Mouse (Mus musculus) embryonic facial prominence, embryonic 13.5 days (tissue): ENCODE data around the gene Steap3. TPM values are rescaled to one million over a fixed set of nuclear protein-coding genes. Genes with fewer than 3 reads are reported as not detected.

Experiments used
- ATAC-seq: fragments of 200-750 bp; cut with Nextera tagmentation; 2 replicates; pipeline ENCODE4 v1.8.0; 2017; ENCODE audit warnings: low read depth; ENCODE audit not compliant: insufficient number of reproducible peaks, insufficient read depth, low FRiP score, low TSS enrichment
- H3K27ac ChIP-seq: fragments of 300-500 bp; sonication (generic); 2 replicates; pipeline ENCODE4 v1.5.1; 2015; ENCODE audit warnings: moderate library complexity, mild to moderate bottlenecking, inconsistent platforms
- H3K27me3 ChIP-seq: fragments of 300-500 bp; sonication (generic); 2 replicates; pipeline ENCODE4 v1.6.1; 2015; ENCODE audit warnings: mild to moderate bottlenecking, inconsistent platforms
- H3K36me3 ChIP-seq: fragments of 300-500 bp; sonication (generic); 2 replicates; pipeline ENCODE4 v1.6.1; 2015; ENCODE audit warnings: mild to moderate bottlenecking, inconsistent platforms
- H3K4me1 ChIP-seq: fragments of 300-500 bp; sonication (generic); 2 replicates; pipeline ENCODE4 v1.6.1; 2015; ENCODE audit warnings: inconsistent platforms
- H3K4me2 ChIP-seq: fragments of 300-500 bp; sonication (generic); 2 replicates; pipeline ENCODE4 v1.6.1; 2015; ENCODE audit warnings: moderate library complexity, mild to moderate bottlenecking, inconsistent platforms
- H3K4me3 ChIP-seq: fragments of 300-500 bp; sonication (generic); 2 replicates; pipeline ENCODE4 v1.5.1; 2015; ENCODE audit warnings: mild to moderate bottlenecking, inconsistent platforms
- H3K9ac ChIP-seq: fragments of 300-500 bp; sonication (generic); 2 replicates; pipeline ENCODE4 v1.6.1; 2015; ENCODE audit warnings: mild to moderate bottlenecking, inconsistent platforms
- H3K9me3 ChIP-seq: fragments of 300-500 bp; sonication (generic); 2 replicates; pipeline ENCODE4 v1.6.1; 2016; ENCODE audit warnings: inconsistent platforms
- WGBS: fragments of 180-500 bp; shearing (Covaris S2); methylation state at CpG from one replicate; pipeline ENCODE4 v1.1.7; 2015; ENCODE audit warnings: mixed read lengths; 5-methylcytosine and 5-hydroxymethylcytosine counted together
- polyA plus RNA-seq: library from polyadenylated mRNA; unstranded; fragments of >200 nt; fragmentation: Nextera tagmentation; extraction: Ambion mirVana; gene quantifications from 2 replicates; pipeline ENCODE4 v1.2.1, GENCODE M21; 2015

The Steap3 gene
- polyA plus RNA-seq, 1 experiment from 2014 or later, result 5.6 TPM

- H3K27ac ChIP-seq, result no peak overlapping the region
- no peaks in the 10 kb centered on the region for H3K9me3 ChIP-seq
- WGBS, result 79% methylated on average over 3 of the region's 3 CpGs
- H3K9ac ChIP-seq, result no peak overlapping the region
- no peaks in the 10 kb centered on the region for H3K27me3 ChIP-seq
- no peaks in the 10 kb centered on the region for H3K36me3 ChIP-seq
- H3K4me3 ChIP-seq, result no peak overlapping the region
- peaks cover 9% of the 10 kb centered on the region; the same call in 1 of the 2 replicates for H3K4me1 ChIP-seq
- ATAC-seq, result no peak
- no peak overlapping the region for H3K4me2 ChIP-seq
These were observed 21.9 kb downstream of the Steap3 start for GRCm38 (mm10) chr1:120250586-120250985.

GRCm38 (mm10) chr1:120249842-120250241, 22.7 kb downstream of the Steap3 start:
- WGBS, result 89% methylated on average over 5 of the region's 5 CpGs
- Histone ChIP-seq H3K4me3 (no peak overlapping the region), H3K27me3 (no peaks in the 10 kb centered on the region), H3K9me3 (no peaks in the 10 kb centered on the region), H3K4me2 (no peak overlapping the region), H3K27ac (no peak overlapping the region), H3K36me3 (no peaks in the 10 kb centered on the region), H3K4me1 (peaks cover 10% of the 10 kb centered on the region; the same call in 1 of the 2 replicates), H3K9ac (no peak overlapping the region)
- no peak for ATAC-seq

- Histone ChIP-seq H3K4me1 (peaks cover 10% of the 10 kb centered on the region; the same call in 1 of the 2 replicates), H3K9ac (no peak overlapping the region), H3K36me3 (no peaks in the 10 kb centered on the region), H3K4me3 (no peak overlapping the region), H3K9me3 (no peaks in the 10 kb centered on the region), H3K27me3 (no peaks in the 10 kb centered on the region), H3K4me2 (no peak overlapping the region), H3K27ac (no peak overlapping the region)
- WGBS, result 55% methylated on average over 5 of the region's 5 CpGs
- no peak for ATAC-seq
These were observed 24.3 kb downstream of the Steap3 start for GRCm38 (mm10) chr1:120248156-120248555.

GRCm38 (mm10) chr1:120247351-120247750, 25.2 kb downstream of the Steap3 start:
- Histone ChIP-seq H3K36me3 (no peaks in the 10 kb centered on the region), H3K9ac (no peak overlapping the region), H3K27ac (no peak overlapping the region), H3K4me2 (no peak overlapping the region), H3K9me3 (no peaks in the 10 kb centered on the region), H3K27me3 (no peaks in the 10 kb centered on the region), H3K4me3 (no peak overlapping the region), H3K4me1 (peaks cover 10% of the 10 kb centered on the region; the same call in 1 of the 2 replicates)
- 59% methylated on average over 3 of the region's 3 CpGs for WGBS
- ATAC-seq, result no peak

GRCm38 (mm10) chr1:120246946-120247345, 25.6 kb downstream of the Steap3 start:
- 95% methylated on average over 8 of the region's 8 CpGs for WGBS
- ATAC-seq, result no peak
- H3K4me3 ChIP-seq, result no peak overlapping the region

GRCm38 (mm10) chr1:120245661-120246131, 26.8 kb downstream of the Steap3 start:
- ATAC-seq, result no peak
- Histone ChIP-seq H3K27me3 (no peaks in the 10 kb centered on the region), H3K4me3 (no peak overlapping the region), H3K9ac (0 out of 2 replicates have a peak overlapping the region, but pooled peaks have one; percentile 8), H3K36me3 (no peaks in the 10 kb centered on the region), H3K4me2 (no peak overlapping the region), H3K27ac (peak overlapping the region; percentile 19; the same call in 1 of the 2 replicates), H3K9me3 (no peaks in the 10 kb centered on the region), H3K4me1 (peaks cover 10% of the 10 kb centered on the region; the same call in 1 of the 2 replicates)
- WGBS, result 46% methylated on average over 4 of the region's 4 CpGs

More at GRCm38 (mm10) chr1:120246946-120247345, 25.6 kb downstream of the Steap3 start:
- Histone ChIP-seq H3K9ac (no peak overlapping the region), H3K27ac (no peak overlapping the region), H3K4me1 (peaks cover 10% of the 10 kb centered on the region; the same call in 1 of the 2 replicates), H3K4me2 (no peak overlapping the region), H3K9me3 (no peaks in the 10 kb centered on the region), H3K36me3 (no peaks in the 10 kb centered on the region), H3K27me3 (no peaks in the 10 kb centered on the region)

GRCm38 (mm10) chr1:120244646-120245045, 27.9 kb downstream of the Steap3 start:
- Histone ChIP-seq H3K9ac (no peak overlapping the region), H3K4me2 (no peak overlapping the region), H3K4me3 (no peak overlapping the region), H3K9me3 (no peaks in the 10 kb centered on the region), H3K36me3 (no peaks in the 10 kb centered on the region), H3K4me1 (peaks cover 10% of the 10 kb centered on the region; the same call in 1 of the 2 replicates), H3K27ac (no peak overlapping the region), H3K27me3 (no peaks in the 10 kb centered on the region)
- 85% methylated on average over 11 of the region's 11 CpGs for WGBS
- ATAC-seq, result no peak

GRCm38 (mm10) chr1:120243987-120244386, 28.5 kb downstream of the Steap3 start:
- no peak overlapping the region for H3K27ac ChIP-seq
- no peak for ATAC-seq
- peaks cover 10% of the 10 kb centered on the region; the same call in 1 of the 2 replicates for H3K4me1 ChIP-seq
- H3K36me3 ChIP-seq, result no peaks in the 10 kb centered on the region
- H3K27me3 ChIP-seq, result no peaks in the 10 kb centered on the region
- no peak overlapping the region for H3K9ac ChIP-seq
- no peak overlapping the region for H3K4me2 ChIP-seq
- WGBS, result 80% methylated on average over 11 of the region's 11 CpGs
- H3K9me3 ChIP-seq, result no peaks in the 10 kb centered on the region
- no peak overlapping the region for H3K4me3 ChIP-seq

- Histone ChIP-seq H3K4me2 (no peak overlapping the region), H3K27me3 (no peaks in the 10 kb centered on the region), H3K36me3 (no peaks in the 10 kb centered on the region), H3K9ac (no peak overlapping the region), H3K27ac (no peak overlapping the region), H3K4me1 (peaks cover 7% of the 10 kb centered on the region), H3K9me3 (no peaks in the 10 kb centered on the region), H3K4me3 (no peak overlapping the region)
- 89% methylated on average over 1 of the region's 1 CpGs for WGBS
- no peak for ATAC-seq
These were observed 35.4 kb downstream of the Steap3 start for GRCm38 (mm10) chr1:120237068-120237467.

- no peak overlapping the region for H3K4me3 ChIP-seq
- no peak overlapping the region for H3K27ac ChIP-seq
- 0 out of 2 replicates have a peak, but pooled peaks cover 3% of the 10 kb centered on the region for H3K27me3 ChIP-seq
- no peak for ATAC-seq
- H3K4me1 ChIP-seq, result peaks cover 14% of the 10 kb centered on the region
- no peaks in the 10 kb centered on the region for H3K36me3 ChIP-seq
- no peaks in the 10 kb centered on the region for H3K9me3 ChIP-seq
- no peak overlapping the region for H3K4me2 ChIP-seq
- no peak overlapping the region for H3K9ac ChIP-seq
- WGBS, result 85% methylated on average over 14 of the region's 14 CpGs
These were observed 36.1 kb downstream of the Steap3 start for GRCm38 (mm10) chr1:120236424-120236823.

GRCm38 (mm10) chr1:120235631-120236215, 36.8 kb downstream of the Steap3 start:
- Histone ChIP-seq H3K4me2 (no peak overlapping the region), H3K27me3 (0 out of 2 replicates have a peak, but pooled peaks cover 7% of the 10 kb centered on the region), H3K4me1 (peaks cover 17% of the 10 kb centered on the region), H3K36me3 (no peaks in the 10 kb centered on the region), H3K9ac (no peak overlapping the region), H3K9me3 (no peaks in the 10 kb centered on the region), H3K4me3 (no peak overlapping the region), H3K27ac (no peak overlapping the region)
- ATAC-seq, result no peak
- 90% methylated on average over 6 of the region's 6 CpGs for WGBS

- no peaks in the 10 kb centered on the region for H3K9me3 ChIP-seq
- 23% methylated on average over 6 of the region's 6 CpGs for WGBS
- 0 out of 2 replicates have a peak, but pooled peaks cover 7% of the 10 kb centered on the region for H3K27me3 ChIP-seq
- no peak overlapping the region for H3K4me3 ChIP-seq
- H3K9ac ChIP-seq, result no peak overlapping the region
- no peak for ATAC-seq
- no peak overlapping the region for H3K4me2 ChIP-seq
- H3K4me1 ChIP-seq, result peaks cover 17% of the 10 kb centered on the region
- no peaks in the 10 kb centered on the region for H3K36me3 ChIP-seq
- 0 out of 2 replicates have a peak overlapping the region, but pooled peaks have one; percentile 55 for H3K27ac ChIP-seq
These were observed 40.3 kb downstream of the Steap3 start for GRCm38 (mm10) chr1:120232170-120232569.
